Mouse (Mus musculus) erythroblast, embryonic 14.5 days (primary cell): ENCODE results near the gene Akirin2.

ENCODE experiments used
- GATA1 ChIP-seq: IDR thresholded peaks from 2 replicates; pipeline ENCODE4 v1.6.1; 2012; ENCODE audit warnings: low read length, inconsistent platforms, mixed read lengths
- TAL1 ChIP-seq: IDR thresholded peaks from 3 replicates; pipeline ENCODE4 v1.6.1; 2012; ENCODE audit warnings: low read length, inconsistent platforms, mixed read lengths

DNA sequence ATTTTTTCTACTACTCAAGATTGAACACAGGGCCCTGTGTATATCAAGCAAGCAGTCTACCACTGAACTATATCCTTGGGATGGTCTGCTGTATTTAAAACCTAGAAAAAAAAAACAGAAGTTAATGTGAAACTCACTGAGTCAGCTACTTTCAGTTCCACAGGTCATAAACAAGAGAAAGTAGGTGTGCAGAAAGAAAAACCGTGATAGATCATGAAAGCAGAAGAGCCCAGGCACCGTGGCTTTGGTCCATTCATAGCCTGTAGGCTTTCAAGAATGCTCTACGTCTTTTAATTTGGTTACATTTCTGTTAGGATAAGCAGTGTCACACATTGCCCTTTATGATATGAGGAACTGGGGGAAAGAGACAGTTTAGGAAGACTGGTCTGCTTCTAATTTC is 24.0 kb upstream of the Akirin2 start:
- no peak for TF ChIP-seq TAL1
- no peak for TF ChIP-seq GATA1
